Mouse (Mus musculus) CD4-positive helper T cell, adult 2 months (primary cell): ENCODE results near the gene Gcm1.
"Not testable (repeated sequence)": the region's sequence is repeated elsewhere in the genome, so short reads cannot be mapped to it uniquely, and the experiment has no call there.

Experiments used
- DNase-seq: peaks from one replicate; pipeline ENCODE4 v3.0.0-alpha.2; 2012; ENCODE audit warnings: low read depth, missing footprints, low spot score

Gcm1 gene

DNA sequence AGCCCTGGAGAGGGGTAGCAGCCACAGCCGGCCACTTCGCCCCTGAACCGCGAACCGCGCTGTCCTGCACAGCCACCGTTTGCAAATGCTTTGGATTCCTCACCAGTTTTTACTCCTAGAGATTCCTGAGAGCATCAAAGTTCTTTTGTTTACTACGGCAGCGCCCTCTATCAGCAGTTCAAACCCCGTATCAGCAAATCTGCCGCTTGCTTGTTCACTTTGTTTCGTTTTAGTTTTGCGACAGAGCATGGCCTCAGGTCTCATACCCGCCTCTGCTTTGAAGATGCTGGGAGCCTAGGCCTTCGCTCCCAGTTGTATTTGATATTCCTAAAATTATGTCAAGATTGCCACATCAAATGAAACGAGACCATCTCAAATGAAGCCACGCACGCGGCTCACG, 5.0 kb upstream of the Gcm1 start:
- DNase-seq: no peak

DNA sequence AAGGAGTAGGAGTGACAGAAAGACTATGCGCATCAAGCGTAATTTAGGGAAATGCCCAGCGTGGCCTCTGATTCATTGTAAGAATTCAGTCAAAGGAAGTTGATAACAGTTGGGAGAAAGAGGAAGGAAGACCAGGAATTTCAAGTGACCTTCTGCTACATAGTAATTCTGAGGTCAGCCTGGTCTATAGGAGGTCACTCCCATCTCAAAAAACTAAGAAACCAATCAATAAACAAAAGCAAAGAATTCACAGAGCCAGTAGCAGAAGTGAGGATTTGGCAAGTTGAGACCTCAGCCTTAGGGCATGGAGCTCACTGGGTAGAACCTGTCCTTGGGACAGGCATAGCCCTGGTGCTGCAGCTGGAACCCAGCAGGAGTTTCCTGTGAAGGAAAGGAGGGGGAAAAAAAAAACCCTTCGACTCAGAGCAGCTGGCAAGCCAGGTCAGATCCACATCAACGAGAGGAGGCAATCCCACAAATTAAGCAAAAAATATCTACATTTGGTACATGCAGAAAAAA, 1.2 kb upstream of the Gcm1 start:
- DNase-seq: no peak

DNA sequence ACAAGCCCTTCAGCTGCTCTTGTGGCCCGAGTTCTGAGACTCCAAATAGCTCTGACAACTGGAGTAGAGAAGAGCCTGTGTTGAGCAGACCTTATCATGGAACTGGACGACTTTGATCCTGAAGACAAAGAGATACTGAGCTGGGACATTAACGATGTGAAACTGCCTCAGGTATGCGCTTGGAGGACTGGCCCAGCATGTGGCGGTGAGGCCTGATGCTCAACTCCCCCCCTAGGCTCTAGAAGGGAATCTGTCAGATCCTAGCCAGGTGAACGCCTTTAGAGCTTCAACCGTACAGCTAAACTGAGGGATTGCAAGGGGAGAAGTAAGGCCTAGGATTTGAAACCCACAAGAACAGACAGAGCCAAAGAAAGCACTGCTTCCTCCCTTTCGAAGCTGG, 2.1 kb downstream of the Gcm1 start:
- no peak for DNase-seq

DNA sequence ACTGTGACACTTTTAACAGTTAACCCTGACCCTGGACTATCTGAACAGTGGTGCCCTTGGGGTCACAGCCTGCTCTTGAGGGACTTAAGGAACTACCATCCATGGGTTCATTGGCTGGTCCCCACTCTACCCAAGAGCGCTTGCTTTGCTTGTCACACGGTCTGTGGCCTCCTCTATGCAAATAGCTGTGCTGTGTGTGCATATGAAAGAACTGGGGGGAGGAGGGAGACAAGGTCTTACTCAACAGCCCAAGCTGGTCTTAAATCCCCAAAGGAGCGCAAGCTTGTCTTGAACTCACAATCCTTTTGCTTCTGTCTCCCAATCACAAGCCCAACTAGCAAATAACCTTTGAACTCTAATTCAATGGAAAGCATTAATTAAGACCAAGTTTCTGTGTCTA, 2.6 kb downstream of the Gcm1 start:
- no peak for DNase-seq

DNA sequence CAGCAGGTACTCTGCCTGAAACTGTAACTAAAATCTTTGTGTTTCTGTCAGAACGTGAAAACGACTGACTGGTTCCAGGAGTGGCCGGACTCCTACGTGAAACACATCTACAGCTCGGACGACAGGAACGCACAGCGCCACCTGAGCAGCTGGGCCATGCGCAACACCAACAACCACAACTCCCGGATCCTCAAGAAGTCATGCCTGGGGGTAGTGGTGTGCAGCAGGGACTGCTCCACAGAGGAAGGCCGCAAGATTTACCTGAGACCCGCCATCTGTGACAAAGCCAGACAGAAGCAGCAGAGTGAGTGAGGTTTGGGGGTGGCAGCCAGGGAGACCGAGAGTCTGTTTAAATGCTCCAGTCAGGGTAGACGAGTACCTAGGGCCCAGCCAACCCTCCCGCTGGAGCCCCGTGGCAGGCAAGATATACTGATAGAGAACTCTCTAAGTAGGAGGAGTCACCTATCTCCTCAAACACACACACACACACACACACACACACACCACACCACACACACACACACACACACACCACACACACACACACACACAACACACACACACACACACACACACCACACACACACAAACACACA, 7.9 kb downstream of the Gcm1 start:
- DNase-seq: no peak

DNA sequence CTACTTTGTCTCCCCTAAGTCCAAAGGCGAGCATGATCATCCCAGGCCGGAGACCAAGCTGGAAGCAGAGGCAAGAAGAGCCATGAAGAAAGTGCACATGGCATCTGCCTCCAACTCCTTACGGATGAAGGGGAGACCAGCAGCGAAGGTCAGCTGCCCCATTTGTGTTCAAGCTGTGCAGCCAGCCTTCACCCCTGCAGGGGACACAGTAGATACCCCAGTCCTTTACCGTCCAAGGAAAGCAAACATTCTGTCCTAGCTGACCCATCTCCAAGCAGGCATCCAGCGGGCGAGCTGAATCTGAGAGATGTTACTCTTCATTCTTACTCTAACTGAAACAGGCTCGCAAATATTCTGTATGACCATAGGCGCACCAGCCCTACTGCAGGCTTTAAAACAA, 10.7 kb downstream of the Gcm1 start:
- DNase-seq: no peak

DNA sequence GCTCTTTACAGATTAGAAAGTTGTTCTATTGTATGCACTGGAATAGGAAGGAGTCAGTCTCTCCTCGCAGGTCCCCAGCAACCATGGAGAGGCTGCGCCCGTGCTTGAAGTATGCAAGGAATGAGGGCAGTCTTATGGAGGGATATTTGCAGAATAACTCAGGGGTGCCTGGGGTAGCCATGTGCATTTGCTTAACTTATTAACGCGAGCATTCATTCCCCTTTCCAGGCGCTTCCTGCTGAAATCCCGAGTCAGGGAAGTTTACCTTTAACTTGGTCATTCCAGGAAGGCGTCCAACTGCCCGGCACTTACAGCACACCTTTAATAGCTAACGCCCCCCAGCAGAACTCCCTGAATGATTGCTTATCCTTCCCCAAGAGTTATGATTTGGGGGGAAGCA, 12.4 kb downstream of the Gcm1 start:
- DNase-seq: no peak

DNA sequence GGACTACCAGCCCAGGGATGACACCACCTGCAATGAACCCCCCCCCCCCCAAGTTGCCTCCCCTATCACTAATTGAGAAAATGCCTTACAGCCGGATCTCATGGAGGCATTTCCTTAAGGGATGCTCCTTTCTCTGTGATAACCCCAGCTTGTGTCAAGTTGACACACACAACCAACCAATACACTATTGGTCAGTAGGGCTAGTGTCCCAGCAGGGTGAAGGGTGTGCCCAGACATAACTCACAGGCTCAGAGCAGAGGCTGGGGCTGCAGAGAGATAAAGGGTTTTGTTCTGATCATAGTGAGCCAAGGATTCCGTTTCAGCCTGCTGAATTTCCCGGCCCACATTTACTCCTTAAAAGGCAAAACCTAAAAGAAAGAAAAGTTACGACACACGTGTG, 18.8 kb downstream of the Gcm1 start:
- no peak for DNase-seq

DNA sequence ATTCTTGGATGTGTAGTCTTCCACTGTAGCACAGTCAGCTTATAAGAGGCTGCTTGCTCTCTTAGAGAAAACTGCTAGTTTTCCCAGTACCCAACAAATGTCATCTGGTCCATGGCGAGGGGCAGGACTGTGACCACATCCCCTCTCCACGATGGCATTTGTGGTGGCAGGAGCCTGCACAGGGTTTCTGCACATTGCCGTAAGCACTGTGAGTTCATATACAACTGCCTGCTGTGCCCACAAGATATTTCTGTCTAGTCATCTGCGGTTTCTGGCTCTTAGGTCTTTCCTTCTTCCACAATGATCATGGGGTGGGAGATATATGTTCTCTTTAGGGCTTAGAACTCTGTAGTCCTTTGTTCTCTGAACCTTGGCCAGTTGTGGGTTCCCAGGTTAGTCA, 19.9 kb downstream of the Gcm1 start:
- DNase-seq: no peak

DNA sequence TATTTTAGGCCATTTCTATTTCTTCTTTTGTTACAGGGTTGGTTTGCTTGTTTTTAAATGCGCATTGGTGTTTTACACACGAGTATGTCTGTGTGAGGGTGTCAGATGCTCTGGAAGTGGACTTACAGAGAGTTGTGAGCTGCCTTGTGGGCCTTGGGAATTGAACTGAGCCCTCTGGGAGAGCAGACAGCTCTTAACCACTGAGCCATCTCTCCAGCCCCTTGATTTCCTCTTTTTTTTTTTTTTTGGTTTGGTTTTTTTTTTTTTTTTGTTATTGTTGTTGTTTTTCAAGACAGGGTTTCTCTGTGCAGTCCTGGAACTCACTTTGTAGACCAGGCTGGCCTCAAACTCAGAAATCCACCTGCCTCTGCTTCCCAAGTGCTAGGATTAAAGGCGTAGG, 21.6 kb downstream of the Gcm1 start:
- DNase-seq: not testable (repeated sequence)

DNA sequence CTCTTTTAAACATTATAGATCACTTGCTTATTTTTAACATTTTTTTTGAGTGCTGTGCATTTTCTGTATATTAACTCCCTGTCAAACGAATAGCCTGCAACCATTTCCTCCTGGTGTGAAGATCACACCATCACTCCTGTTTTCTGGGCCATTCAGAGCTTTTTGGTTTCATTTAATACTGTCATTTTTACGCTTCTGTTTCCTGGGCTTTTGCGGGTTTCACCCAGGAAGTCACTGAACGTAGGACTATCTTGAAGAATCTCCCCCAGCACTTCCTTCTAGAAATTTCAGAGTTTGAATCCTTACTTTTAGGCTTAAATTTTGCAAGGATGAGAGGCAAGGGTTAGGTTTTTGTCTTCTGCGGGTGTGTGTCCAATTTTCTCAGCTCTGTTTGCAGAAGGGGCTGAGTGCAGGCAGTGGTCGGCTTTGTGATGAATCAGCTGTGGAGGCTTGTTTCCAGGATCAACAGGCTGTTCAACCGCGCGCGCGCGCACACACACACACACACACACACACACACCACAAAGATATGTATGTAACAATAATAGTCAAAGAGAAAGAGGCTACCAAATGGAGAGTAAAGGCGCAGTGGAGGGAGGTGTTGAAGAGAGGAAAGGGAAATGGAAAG, 22.1 kb downstream of the Gcm1 start:
- DNase-seq: peak; percentile 69

DNA sequence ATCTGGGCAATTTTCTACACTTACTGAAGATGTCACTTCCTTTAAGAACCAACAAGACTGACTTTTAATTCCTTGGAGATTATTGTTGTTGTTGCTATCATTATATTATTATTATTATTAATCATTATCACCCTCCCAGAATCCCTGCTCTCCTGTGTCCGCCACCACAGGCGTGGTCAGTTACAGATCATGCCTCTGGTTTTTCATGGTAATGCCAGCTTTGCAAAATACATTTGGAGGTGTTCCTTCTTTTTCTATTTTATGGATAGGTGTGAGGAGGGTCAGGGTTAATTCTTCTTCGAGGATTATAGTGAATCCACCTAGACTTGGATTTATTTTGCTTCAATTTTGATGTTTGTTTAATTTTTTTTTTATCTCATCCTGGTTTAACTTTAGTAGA, 23.5 kb downstream of the Gcm1 start:
- no peak for DNase-seq

DNA sequence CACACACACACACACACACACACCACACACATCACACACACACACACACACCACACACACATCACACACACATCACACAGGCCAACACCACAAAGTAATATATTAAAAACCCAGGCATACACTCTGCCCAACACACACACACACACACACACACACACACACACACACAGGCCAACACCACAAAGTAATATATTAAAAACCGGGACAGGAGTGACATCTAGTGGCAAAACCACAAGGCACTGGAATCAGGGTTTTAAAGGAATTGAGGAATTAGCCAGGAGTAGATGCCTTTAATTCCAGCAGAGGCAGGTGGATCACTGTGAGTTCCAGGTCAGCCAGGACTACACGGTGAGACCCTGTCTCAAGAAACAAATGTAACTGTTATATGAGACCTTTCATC, 26.5 kb downstream of the Gcm1 start:
- DNase-seq: no peak

DNA sequence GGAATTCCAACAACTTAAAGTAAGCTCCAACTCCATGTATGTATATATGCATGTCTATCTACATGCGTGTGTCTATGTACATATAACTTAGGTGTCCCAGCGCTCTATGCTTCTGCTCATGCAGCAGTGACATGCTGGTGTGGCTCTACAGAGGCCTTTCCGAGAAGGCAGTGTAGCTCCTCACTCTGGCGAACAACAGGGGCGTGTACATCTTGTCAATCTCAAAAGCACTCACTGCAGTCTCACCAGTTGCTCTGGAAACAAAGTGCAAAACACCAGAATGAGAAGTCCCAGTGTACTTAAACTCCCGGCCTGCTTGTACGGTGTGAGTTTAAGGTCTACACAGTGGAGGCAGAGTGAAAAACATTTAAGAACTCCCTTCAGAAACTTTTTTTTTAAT, 30.1 kb downstream of the Gcm1 start:
- no peak for DNase-seq

DNA sequence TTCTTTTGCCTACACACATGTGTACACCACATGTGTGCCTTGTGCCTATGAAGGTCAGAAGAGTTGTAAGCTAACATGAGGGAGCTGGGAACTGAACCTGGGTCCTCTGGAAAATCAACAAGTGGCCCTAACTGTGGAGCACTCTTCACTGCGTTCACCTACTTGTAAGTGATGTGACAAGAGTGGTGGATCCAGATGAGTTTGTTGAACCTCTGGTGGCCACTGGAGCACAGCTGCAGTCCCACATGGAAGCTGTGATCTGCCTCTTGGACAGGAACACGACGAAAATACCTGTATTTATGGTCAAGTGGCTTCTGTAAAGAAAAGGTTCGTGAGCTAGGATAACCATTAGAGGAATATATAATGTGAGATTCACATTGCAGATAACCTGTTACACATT, 32.6 kb downstream of the Gcm1 start:
- no peak for DNase-seq

DNA sequence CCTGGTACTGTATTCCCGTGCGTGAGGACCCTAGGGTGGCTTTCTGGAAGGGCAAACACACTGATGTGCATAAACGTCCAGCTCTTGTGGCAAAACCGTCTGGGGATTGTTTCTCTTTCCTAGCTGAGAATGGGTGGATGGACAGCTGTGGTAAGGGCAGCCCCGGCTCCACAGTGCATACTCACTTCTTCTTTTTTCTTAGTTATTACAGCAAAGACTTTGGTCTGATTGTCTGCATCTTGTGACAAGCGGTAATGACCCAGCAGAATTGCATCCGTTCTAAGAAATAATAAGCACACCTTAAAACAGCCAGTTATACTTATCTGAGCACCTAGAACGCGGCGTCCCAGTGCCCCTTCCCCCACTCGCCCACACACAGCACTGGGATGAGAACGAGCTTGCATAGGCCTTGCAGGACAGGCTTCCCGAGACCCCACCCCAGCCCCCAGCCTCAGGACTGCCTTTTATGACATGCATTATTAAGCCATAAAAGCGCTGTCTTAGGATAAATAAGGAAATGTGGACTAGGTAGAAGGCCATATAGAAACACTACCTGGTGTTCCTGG, 34.1 kb downstream of the Gcm1 start:
- DNase-seq: no peak

DNA sequence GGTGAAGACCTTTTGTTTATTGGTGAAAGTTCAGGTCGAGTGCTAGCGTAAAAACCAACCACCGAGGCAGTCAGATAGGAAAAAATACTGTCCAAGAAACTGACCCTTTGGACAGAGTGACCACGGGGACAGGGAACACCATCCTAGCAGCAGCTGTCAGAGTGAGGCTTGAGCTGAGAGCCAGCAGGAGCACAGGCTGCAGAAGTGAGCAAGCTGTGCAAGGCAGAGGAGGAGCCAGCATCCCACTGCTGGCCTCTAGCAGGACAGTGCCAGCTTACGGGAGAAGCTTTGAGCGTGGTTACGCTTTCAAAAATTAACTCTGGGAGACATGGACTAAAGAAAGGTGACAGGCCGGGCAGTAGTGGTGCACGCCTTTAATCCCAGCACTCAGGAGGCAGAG, 36.0 kb downstream of the Gcm1 start:
- no peak for DNase-seq

DNA sequence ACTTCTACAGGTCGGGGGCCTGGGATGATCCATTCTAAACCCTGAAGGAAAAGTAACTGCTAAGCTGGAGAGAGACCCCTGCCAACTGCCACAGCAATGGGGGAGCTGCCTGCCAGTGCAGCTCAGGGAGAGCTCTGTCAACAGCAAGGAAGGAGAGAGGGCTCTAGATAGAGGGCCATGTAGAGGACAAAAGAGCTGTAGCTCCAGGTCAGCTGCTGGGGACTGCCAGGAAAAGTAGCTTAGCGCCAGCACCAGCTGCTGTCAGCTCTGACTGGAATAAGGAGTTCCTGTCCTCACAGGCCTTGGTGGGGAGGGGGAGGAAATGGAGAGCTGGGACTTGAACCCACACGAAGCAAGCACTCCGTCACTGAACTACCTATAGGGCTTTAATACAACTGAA, 36.8 kb downstream of the Gcm1 start:
- DNase-seq: no peak

DNA sequence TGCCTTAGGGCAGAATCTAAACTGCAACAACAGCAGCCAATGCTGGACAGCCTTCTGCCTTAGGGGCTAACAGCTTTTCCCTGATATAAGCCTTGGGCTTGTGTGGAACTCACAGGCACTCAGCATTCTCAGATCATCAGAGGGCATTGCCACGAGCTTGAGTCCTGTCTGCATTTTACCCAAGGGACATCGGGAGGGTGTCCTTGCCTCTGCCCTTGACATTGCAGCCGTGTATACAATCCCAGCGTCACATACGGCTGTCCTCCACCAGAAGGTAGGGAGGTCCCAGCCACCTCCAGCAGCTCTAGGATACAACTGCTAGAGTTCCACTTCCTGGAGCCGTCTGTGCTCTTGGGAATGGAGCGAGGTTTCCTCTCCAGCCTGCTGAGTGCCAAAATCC, 37.2 kb downstream of the Gcm1 start:
- no peak for DNase-seq

DNA sequence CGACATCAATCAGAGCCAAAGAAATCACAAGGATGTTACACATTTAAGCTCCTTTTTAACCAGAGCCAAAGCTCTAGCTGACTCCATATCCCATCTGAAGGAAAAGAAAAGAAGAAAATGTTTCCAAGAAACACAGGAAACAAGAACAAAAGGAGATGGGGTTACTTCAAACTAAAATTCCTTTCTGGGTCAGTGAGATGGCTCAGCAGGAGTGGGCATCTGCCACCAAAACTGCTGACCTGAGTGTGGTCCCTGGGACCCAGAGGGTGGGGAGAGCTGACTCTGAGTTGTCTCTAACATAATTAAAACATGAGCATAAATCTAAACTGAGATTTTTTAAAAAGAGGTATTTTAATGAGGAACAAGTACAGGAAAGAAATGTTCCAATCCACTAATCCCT, 38.2 kb downstream of the Gcm1 start:
- DNase-seq: no peak

DNA sequence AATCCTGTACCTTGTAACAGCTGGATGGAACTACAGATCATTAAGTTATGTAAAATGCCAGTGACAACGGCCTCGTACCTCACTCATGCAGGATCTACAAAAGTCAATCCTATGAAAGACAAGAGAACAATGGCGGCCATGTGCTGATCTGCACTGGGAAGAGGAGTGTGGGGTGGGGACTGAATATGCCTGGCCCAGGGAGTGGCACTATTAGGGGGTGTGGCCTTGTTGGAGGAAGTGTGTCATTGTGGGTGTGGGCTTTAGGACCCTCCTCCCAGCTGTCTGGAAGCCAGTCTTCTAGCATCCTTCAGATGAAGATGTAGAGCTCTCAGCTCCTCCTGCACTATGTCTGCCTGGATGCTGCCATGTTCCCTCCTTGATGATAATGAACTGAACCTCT, 38.9 kb downstream of the Gcm1 start:
- no peak for DNase-seq

DNA sequence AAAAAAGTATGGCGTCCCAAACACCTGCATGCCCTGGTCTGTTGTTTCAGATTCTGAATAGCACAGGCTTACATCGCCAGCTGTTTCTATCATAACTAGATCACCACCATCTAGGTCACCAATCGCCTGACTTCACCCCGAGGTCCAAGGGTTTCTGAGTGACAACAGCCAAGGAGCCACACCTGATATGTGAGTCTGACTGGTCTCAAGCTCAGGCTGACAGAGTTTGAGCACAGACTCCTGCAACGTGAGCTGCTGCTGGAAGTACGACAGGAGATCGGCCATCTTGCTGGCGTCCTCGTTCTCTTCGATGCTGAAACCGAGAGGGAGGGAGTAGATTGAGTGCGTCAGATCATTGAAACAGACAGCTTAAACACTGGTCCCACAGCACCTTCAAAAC, 44.0 kb downstream of the Gcm1 start:
- no peak for DNase-seq

DNA sequence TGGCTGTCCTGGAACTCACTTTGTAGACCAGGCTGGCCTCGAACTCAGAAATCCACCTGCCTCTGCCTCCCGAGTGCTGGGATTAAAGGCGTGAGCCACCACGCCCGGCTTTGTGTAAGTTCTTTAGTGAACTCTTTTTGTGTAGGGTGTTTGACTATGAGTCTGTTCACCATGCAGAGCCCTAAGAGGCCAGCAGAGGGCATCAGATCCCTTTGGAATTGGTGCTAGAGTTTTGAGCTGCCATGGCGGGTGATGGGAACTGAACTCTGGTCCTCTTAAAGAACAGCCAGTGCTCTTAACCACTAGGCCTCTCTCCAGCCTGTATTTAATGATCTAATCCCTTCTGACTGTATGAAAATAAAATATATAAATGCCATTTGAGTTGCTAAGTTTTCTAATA, 44.7 kb downstream of the Gcm1 start:
- peak; percentile 21 for DNase-seq

DNA sequence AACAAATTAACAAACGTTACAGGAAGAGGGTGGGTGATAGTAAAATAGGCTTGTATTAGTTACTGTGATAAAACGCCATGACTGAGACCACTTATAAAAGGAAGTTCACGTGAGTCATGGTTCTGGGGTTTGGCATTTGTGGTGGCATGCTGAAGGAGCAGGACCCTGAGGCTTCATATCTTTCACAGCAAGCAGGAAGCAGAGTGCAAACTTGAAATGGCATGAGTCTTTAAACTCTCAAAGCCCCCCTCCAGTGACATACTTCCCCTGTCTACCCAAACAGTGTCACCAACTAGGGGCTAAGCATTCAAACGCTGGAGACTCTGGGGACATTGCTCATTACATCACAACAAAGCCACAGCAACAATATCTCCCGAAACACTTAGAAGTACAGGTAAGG, 49.2 kb downstream of the Gcm1 start:
- DNase-seq: peak; percentile 9
